Mouse (Mus musculus): ENCODE data around the gene Msx3. TPM values are rescaled to one million over a fixed set of nuclear protein-coding genes. Genes with fewer than 3 reads are reported as not detected.

Gene Msx3
- not detected for polyA plus RNA-seq (2015; fragmentation: Illumina TruSeq; extraction: RNeasy Lipid Tissue Mini Kit (QIAGEN cat#74804); ENCODE audit: low read depth, low replicate concordance)

DNA sequence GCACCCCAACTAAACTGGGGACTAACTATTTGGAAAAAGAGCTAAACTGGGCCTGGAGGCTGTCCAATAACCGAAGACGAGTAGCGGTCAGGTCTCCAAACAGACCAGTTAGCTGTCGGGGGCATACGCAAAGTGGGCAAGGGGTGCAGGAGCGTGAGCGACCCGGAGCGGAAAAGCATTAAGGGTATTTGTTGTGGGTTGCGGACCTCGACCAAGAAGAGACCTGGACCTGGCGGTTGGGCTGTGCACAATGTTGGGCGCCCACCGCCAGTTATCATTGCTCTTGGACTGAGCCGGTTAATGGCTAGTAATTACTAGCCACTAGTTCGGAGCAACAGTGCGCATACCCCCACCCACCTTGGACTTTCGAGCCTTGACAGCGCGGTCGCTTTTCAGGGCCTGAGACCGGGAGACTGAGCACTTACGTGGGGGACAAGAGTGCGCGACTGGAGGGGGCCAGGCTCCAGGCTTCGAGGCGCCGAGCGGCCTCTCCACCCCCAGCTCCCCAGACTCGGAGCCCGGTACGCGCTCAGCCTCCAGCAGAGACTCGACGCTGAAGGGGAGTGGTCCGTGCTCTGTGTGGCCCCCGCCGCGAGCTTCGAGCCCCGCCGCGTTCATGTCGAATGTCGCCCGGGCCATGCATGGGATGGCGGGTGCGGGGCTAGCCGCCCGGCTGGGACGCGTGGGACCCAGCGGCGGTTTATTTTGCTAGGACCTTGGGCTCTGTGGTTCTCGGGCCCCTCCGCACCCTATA is at the start of gene Msx3:
TSS of gene Msx3 (minus strand) at position 729 of the 754 bp plus-strand sequence.

GRCm38 (mm10) chr7:140092924-140093528 is 44.1 kb upstream of the Msx3 start, which contains the start of gene Prap1:
TSS of gene Prap1 (plus strand) at chr7:140093395.

DNA sequence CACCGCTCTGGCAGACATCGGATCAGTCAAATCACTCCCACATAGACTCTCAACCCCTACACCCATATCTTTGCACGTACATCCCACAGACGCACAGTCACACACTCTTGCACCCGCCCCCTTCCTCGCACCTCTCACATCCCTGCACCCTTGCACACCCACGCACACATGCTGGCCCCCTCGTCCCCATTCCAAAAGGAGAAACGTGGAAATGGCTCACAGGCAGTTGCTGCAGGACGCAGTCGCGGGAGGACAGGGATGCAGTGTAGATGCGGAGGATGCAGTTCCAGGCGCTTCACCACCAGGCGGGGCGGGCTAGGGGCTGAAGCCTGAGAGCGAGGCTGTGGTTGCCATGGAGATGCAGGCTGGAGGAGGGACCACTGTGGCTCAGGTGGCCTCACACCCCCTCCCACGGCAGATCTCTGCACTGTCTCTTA is 33.4 kb upstream of the Msx3 start, which contains the start of gene Caly:
TSS of gene Caly (minus strand) at position 307 of the 437 bp plus-strand sequence.

DNA sequence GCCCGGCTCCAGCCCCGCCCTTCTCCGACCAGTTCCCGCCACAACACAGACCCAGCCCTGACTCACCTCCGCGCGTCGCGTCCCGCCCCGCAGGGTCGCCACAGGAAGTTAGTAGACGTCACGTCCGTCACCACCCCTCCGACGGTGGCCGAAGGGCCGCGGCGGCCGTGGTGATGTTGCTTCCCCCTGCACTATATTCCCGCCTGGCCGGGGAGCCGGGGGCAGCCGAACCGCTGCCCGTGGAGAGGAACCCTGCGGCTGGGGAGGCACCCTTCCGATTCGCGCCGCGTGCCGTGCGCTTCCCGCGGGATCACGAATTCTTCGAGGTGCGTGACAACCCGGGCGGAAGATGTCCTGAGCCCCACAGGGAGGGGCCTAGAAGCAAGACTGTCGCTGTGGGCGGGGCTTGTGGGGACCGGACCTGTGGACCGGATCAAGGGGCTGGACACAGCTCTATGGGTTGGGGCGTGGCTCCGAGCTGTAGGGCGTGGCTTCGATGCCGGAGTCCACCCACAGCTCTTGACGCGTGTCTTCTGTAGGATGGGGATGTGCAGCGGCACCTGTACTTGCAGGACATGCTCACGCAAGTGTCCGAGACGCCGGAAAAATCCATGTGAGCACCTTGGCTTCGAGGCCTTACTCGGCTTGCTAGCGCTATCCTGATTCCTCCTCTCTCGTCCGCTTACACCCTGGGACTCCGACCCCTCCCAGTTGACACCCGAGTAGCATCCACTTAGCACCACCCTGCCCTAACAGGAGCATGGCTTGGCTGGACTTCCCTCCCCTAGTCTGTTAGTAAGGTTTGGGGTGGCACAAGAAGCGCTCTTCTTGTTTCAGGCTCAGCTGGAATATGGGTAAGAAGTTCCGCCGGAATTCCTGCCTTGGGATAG is 12.4 kb downstream of the Msx3 start, which contains the start of the genes Zfp511 and Tubgcp2:
TSS of gene Zfp511 (plus strand) at position 111 of the 890 bp plus-strand sequence.
TSS of gene Tubgcp2 (minus strand) at position 389 of the 890 bp plus-strand sequence.

Other genes with a start within 250 kb of the Msx3 start
- gene Adgra1, start 214.9 kb downstream of the Msx3 start, polyA plus RNA-seq (2015; fragmentation: Illumina TruSeq; extraction: RNeasy Lipid Tissue Mini Kit (QIAGEN cat#74804); ENCODE audit: low read depth, low replicate concordance) = 32.8 TPM
- 51.5 TPM for gene Kndc1, start 154.4 kb downstream of the Msx3 start, polyA plus RNA-seq (2015; fragmentation: Illumina TruSeq; extraction: RNeasy Lipid Tissue Mini Kit (QIAGEN cat#74804); ENCODE audit: low read depth, low replicate concordance)
- not detected for gene Utf1, start 105.3 kb downstream of the Msx3 start, polyA plus RNA-seq (2015; fragmentation: Illumina TruSeq; extraction: RNeasy Lipid Tissue Mini Kit (QIAGEN cat#74804); ENCODE audit: low read depth, low replicate concordance)
- 0.48 TPM for gene 6430531B16Rik, start 70.3 kb downstream of the Msx3 start, polyA plus RNA-seq (2015; fragmentation: Illumina TruSeq; extraction: RNeasy Lipid Tissue Mini Kit (QIAGEN cat#74804); ENCODE audit: low read depth, low replicate concordance)
- gene Adam8, start 56.5 kb downstream of the Msx3 start, polyA plus RNA-seq (2015; fragmentation: Illumina TruSeq; extraction: RNeasy Lipid Tissue Mini Kit (QIAGEN cat#74804); ENCODE audit: low read depth, low replicate concordance) = 3.3 TPM
- gene Zfp511, start 12.7 kb downstream of the Msx3 start, polyA plus RNA-seq (2015; fragmentation: Illumina TruSeq; extraction: RNeasy Lipid Tissue Mini Kit (QIAGEN cat#74804); ENCODE audit: low read depth, low replicate concordance) = 33.5 TPM
- gene Tubgcp2, start 12.4 kb downstream of the Msx3 start, polyA plus RNA-seq (2015; fragmentation: Illumina TruSeq; extraction: RNeasy Lipid Tissue Mini Kit (QIAGEN cat#74804); ENCODE audit: low read depth, low replicate concordance) = 29.0 TPM
- gene Caly, start 33.5 kb upstream of the Msx3 start, polyA plus RNA-seq (2015; fragmentation: Illumina TruSeq; extraction: RNeasy Lipid Tissue Mini Kit (QIAGEN cat#74804); ENCODE audit: low read depth, low replicate concordance) = 302 TPM
- not detected for gene Prap1, start 44.3 kb upstream of the Msx3 start, polyA plus RNA-seq (2015; fragmentation: Illumina TruSeq; extraction: RNeasy Lipid Tissue Mini Kit (QIAGEN cat#74804); ENCODE audit: low read depth, low replicate concordance)
- gene Fuom, start 53.4 kb upstream of the Msx3 start, polyA plus RNA-seq (2015; fragmentation: Illumina TruSeq; extraction: RNeasy Lipid Tissue Mini Kit (QIAGEN cat#74804); ENCODE audit: low read depth, low replicate concordance) = 83.3 TPM
- 7.1 TPM for gene Paox, start 66.7 kb upstream of the Msx3 start, polyA plus RNA-seq (2015; fragmentation: Illumina TruSeq; extraction: RNeasy Lipid Tissue Mini Kit (QIAGEN cat#74804); ENCODE audit: low read depth, low replicate concordance)
- gene Echs1, start 67.4 kb upstream of the Msx3 start, polyA plus RNA-seq (2015; fragmentation: Illumina TruSeq; extraction: RNeasy Lipid Tissue Mini Kit (QIAGEN cat#74804); ENCODE audit: low read depth, low replicate concordance) = 90.6 TPM
- 28.6 TPM for gene Mtg1, start 88.5 kb upstream of the Msx3 start, polyA plus RNA-seq (2015; fragmentation: Illumina TruSeq; extraction: RNeasy Lipid Tissue Mini Kit (QIAGEN cat#74804); ENCODE audit: low read depth, low replicate concordance)
- 96.6 TPM for gene Sprn, start 105.8 kb upstream of the Msx3 start, polyA plus RNA-seq (2015; fragmentation: Illumina TruSeq; extraction: RNeasy Lipid Tissue Mini Kit (QIAGEN cat#74804); ENCODE audit: low read depth, low replicate concordance)
- gene Olfr522, start 115.7 kb upstream of the Msx3 start, polyA plus RNA-seq (2015; fragmentation: Illumina TruSeq; extraction: RNeasy Lipid Tissue Mini Kit (QIAGEN cat#74804); ENCODE audit: low read depth, low replicate concordance) = not detected
- gene Olfr523, start 124.1 kb upstream of the Msx3 start, polyA plus RNA-seq (2015; fragmentation: Illumina TruSeq; extraction: RNeasy Lipid Tissue Mini Kit (QIAGEN cat#74804); ENCODE audit: low read depth, low replicate concordance) = not detected
- gene Olfr524, start 156.9 kb upstream of the Msx3 start, polyA plus RNA-seq (2015; fragmentation: Illumina TruSeq; extraction: RNeasy Lipid Tissue Mini Kit (QIAGEN cat#74804); ENCODE audit: low read depth, low replicate concordance) = not detected
- not detected for gene Cd163l1, start 169.2 kb upstream of the Msx3 start, polyA plus RNA-seq (2015; fragmentation: Illumina TruSeq; extraction: RNeasy Lipid Tissue Mini Kit (QIAGEN cat#74804); ENCODE audit: low read depth, low replicate concordance)
- gene 5830411N06Rik, start 198.2 kb upstream of the Msx3 start, polyA plus RNA-seq (2015; fragmentation: Illumina TruSeq; extraction: RNeasy Lipid Tissue Mini Kit (QIAGEN cat#74804); ENCODE audit: low read depth, low replicate concordance) = not detected

Measured in brain, adult 10 weeks (tissue).